ENCODE assay signal across 12 mouse cellular contexts in genomic region chr14:117961267-117961666, GRCm38 (mm10).
DNase-seq lines count a peak whose midpoint lies in the region; ATAC-seq and TF ChIP-seq lines count a peak whose summit lies in the region.
"Had no signal": no experiment of that assay in that cellular context is flagged by ENCODE, and none has a peak within 500 bp of the region (broad histone marks: within the 10 kb centered on the region; RNA-seq: fewer than 3 reads in every experiment).

No protein-coding gene starts in this region.

- no peak for TF ChIP-seq EP300 in heart, postnatal 0 days (IDR thresholded peaks at IDR 0.05; ENCODE audit: low read depth)

- H3K9ac ChIP-seq in forebrain, embryonic 16.5 days (replicated peaks; ENCODE audit: low read depth, low read length), result no peak overlapping the region
- no peak overlapping the region for H3K9ac ChIP-seq in heart, postnatal 0 days (replicated peaks; ENCODE audit: low read depth, low read length)
- H3K9ac ChIP-seq: embryonic facial prominence, embryonic 15.5 days had no signal

- no peaks in the 10 kb centered on the region for H3K9me3 ChIP-seq in forebrain, embryonic 16.5 days (ENCODE audit: control insufficient read depth, low read length)
- H3K9me3 ChIP-seq in heart, postnatal 0 days (replicated peaks; ENCODE audit: control insufficient read depth, low read length), result no peaks in the 10 kb centered on the region
- H3K9me3 ChIP-seq: embryonic facial prominence, embryonic 15.5 days had no signal

- DNase-seq in kidney, postnatal 14 days, result peak; percentile 6
- DNase-seq in kidney, adult 9 months, result no peak
- peak; percentile 7 for DNase-seq in heart, postnatal 0 days (ENCODE audit: low spot score)
- DNase-seq in lung, postnatal 36 days, result peak; percentile 33
- DNase-seq in adrenal gland, postnatal 25 days, result no peak
- no peak for DNase-seq in ovary, postnatal 14 days (ENCODE audit: low spot score)
- DNase-seq: kidney, adult 11 months had no signal

- no peaks in the 10 kb centered on the region for H3K36me3 ChIP-seq in forebrain, embryonic 16.5 days (ENCODE audit: control insufficient read depth, insufficient read depth)
- H3K36me3 ChIP-seq in heart, postnatal 0 days (replicated peaks; ENCODE audit: control insufficient read depth, insufficient read depth, low read length), result no peaks in the 10 kb centered on the region
- H3K36me3 ChIP-seq: embryonic facial prominence, embryonic 15.5 days; G1E had no signal

- peaks cover 12% of the 10 kb centered on the region for H3K4me1 ChIP-seq in forebrain, embryonic 16.5 days (replicated peaks; ENCODE audit: control insufficient read depth, insufficient read depth, low read length)
- H3K4me1 ChIP-seq in heart, postnatal 0 days (ENCODE audit: control insufficient read depth, insufficient read depth), result no peaks in the 10 kb centered on the region
- H3K4me1 ChIP-seq: embryonic facial prominence, embryonic 15.5 days had no signal

- no peak overlapping the region for H3K4me2 ChIP-seq in forebrain, embryonic 16.5 days (ENCODE audit: low read length)
- no peak overlapping the region for H3K4me2 ChIP-seq in heart, postnatal 0 days (ENCODE audit: low read depth, low read length)
- H3K4me2 ChIP-seq: embryonic facial prominence, embryonic 15.5 days; liver, embryonic 11.5 days had no signal

- H3K27ac ChIP-seq in forebrain, embryonic 16.5 days (ENCODE audit: low read length), result no peak overlapping the region
- no peak overlapping the region for H3K27ac ChIP-seq in heart, postnatal 0 days (ENCODE audit: low read depth)
- H3K27ac ChIP-seq: embryonic facial prominence, embryonic 15.5 days had no signal

- ATAC-seq in forebrain, embryonic 16.5 days, result peak; percentile 84
- ATAC-seq in heart, postnatal 0 days (ENCODE audit: insufficient read depth, low read depth), result no peak
- ATAC-seq in megakaryocyte progenitor cell, adult 5-6 weeks (replicated peaks; ENCODE audit: poor library complexity), result no peak

- no peak overlapping the region for H3K4me3 ChIP-seq in forebrain, embryonic 16.5 days (replicated peaks; ENCODE audit: low read length)
- H3K4me3 ChIP-seq in heart, postnatal 0 days (ENCODE audit: low read depth, low read length), result no peak overlapping the region
- H3K4me3 ChIP-seq: embryonic facial prominence, embryonic 15.5 days had no signal

- H3K27me3 ChIP-seq in forebrain, embryonic 16.5 days (replicated peaks; ENCODE audit: control insufficient read depth, insufficient read depth, low read length), result no peaks in the 10 kb centered on the region
- peaks cover 78% of the 10 kb centered on the region for H3K27me3 ChIP-seq in heart, postnatal 0 days (ENCODE audit: control insufficient read depth, insufficient read depth, low read length)
- H3K27me3 ChIP-seq: embryonic facial prominence, embryonic 15.5 days had no signal

- no peak for TF ChIP-seq CTCF in heart, postnatal 0 days (IDR thresholded peaks at IDR 0.05; ENCODE audit: low read depth)

- 38% methylated on average over 6 of the region's 6 CpGs for WGBS in forebrain, embryonic 16.5 days
- WGBS in heart, postnatal 0 days, result 54% methylated on average over 6 of the region's 6 CpGs

Comparison
In these comparisons a context has a peak if more than half of its experiments do, and no peak if none do; other contexts are left out.
1. DNase-seq: peak in kidney, postnatal 14 days (single experiment), heart, postnatal 0 days (single experiment) and lung, postnatal 36 days (single experiment); none in kidney, adult 9 months (single experiment), adrenal gland, postnatal 25 days (single experiment) and ovary, postnatal 14 days (single experiment).